Mouse (Mus musculus) neutrophil, adult 5-6 weeks (primary cell): ENCODE data around the gene Gm20911. TPM values are rescaled to one million over a fixed set of nuclear protein-coding genes. Genes with fewer than 3 reads are reported as not detected.
"Not testable (repeated sequence)": the region's sequence is repeated elsewhere in the genome, so short reads cannot be mapped to it uniquely, and the experiment has no call there.

ENCODE experiments used
- ATAC-seq: fragments of 151-379, 151-347 bp; 2 replicates; pipeline ENCODE4 v1.8.0; 2017; ENCODE audit warnings: mild to moderate bottlenecking, moderate TSS enrichment; ENCODE audit not compliant: insufficient number of reproducible peaks, poor library complexity, low FRiP score, severe bottlenecking; ENCODE audit errors: extremely low read depth
- total RNA-seq: library from RNA; stranded (forward); fragments of 200-1000 nt; gene quantifications from 2 replicates; pipeline ENCODE4 v1.2.3, GENCODE M21; 2017

Gm20911 gene
- total RNA-seq: not detected in 2 replicates

DNA sequence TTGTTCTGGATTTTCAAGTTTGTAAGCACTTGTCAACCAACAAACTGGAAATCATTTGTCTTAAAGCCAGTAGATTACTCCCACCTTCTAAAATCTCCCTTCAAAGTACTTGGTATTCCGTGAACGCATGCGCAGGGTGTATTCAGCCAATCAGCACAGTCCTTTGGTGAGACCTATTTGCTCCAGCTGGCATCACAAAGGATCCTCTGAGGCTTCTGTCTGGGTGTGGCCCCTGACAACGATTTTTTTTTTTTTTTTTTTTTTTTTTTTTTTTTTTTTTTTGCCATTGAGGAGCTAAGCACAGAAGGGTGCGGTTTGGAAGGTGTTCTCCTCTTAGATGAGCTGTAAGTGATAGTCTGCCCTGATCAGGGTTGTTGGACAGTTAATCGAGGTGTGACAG is at the start of gene Gm20911:
Gene Gm20911 (plus strand): TSS at position 301 of the 400 bp plus-strand sequence.
- not testable (repeated sequence) for ATAC-seq
